Mouse (Mus musculus): ENCODE results near the gene Nrg3. TPM values are rescaled to one million over a fixed set of nuclear protein-coding genes. Genes with fewer than 3 reads are reported as not detected.

Nrg3 gene
- total RNA-seq, 2 experiments from 2014 or later = 66.9 to 70.0 TPM

DNA sequence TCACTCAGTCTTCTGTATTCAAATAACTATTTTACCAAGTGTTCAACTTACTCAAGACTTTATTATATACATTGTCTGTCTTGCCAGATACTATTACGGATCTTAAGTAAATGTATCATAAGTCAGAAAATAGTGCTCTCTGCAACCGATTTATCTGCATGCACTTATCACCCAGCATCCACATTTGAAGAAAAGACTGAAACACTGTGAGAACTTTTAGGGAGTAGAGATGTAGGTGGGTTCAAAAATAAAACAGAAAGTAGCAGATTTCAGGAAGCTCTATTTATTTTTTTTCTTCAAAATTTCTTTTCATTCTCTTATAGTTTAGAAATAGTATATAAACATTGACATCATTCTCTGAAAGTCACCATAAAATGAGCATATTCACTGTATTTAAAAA is 449.8 kb downstream of the Nrg3 start:
- Histone ChIP-seq H3K4me3 (no peak overlapping the region), H3K27ac (no peak overlapping the region)
- no peak for TF ChIP-seq CTCF (conservative IDR thresholded peaks at IDR 0.05)

GRCm38 (mm10) chr14:39014126-39014525 is 458.8 kb downstream of the Nrg3 start:
- Histone ChIP-seq H3K27ac (no peak overlapping the region), H3K4me3 (no peak overlapping the region)
- no peak for TF ChIP-seq CTCF (conservative IDR thresholded peaks at IDR 0.05)
- no peak for DNase-seq (ENCODE audit: low spot score in 2 of 2)

More for the DNA sequence above, 449.8 kb downstream of the Nrg3 start:
- DNase-seq (ENCODE audit: low spot score in 2 of 2) = no peak

DNA sequence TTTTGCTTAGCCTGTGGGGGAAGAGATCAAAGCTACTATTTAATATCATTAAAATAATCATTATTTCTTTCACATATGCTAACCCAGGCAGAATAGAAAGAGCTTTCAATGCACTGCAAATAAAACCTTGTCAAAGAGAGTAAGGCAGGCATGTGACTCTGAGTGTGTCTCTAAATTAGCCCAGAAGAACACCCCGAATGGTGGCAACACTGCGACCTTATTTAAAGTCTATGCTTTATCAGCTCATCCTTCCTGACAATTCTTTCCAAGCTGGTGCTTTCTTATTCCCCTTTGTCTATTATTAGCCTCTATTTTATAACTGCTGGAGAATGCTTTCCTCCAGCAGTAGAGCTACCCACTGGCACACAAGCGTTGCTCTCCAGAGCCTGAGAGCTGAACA is 475.0 kb downstream of the Nrg3 start:
- TF ChIP-seq CTCF (conservative IDR thresholded peaks at IDR 0.05) = no peak
- no peak for DNase-seq (ENCODE audit: low spot score in 2 of 2)
- Histone ChIP-seq H3K4me3 (no peak overlapping the region), H3K27ac (peak overlapping the region; percentile 24; the same call in 1 of the 2 replicates)

DNA sequence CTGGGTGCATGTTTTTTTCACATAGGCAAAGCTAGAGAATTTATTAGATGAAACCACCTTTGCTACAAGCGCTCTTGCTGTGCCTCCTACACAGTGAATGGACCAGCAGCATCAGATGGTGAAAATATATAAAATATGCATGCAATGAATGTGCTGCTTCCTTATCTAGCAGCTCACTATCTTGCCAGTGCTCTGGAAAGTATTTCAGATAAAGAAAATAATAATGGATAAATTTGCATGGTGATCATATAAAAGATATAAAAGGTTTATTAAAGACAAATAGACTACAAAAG is 480.4 kb downstream of the Nrg3 start:
- DNase-seq (ENCODE audit: low spot score in 2 of 2) = no peak
- Histone ChIP-seq H3K27ac (peak overlapping the region; percentile 74), H3K4me3 (peak overlapping the region; percentile 6; the same call in 1 of the 2 replicates)
- TF ChIP-seq CTCF (conservative IDR thresholded peaks at IDR 0.05) = no peak

- peak; percentile 26 to 61 for DNase-seq (ENCODE audit: low spot score in 2 of 2)
- H3K4me3 ChIP-seq = peak overlapping the region; percentile 6; the same call in 1 of the 2 replicates
- TF ChIP-seq CTCF (conservative IDR thresholded peaks at IDR 0.05) = peak; percentile 85
- peak overlapping the region; percentile 74 for H3K27ac ChIP-seq
These were observed 480.9 kb downstream of the Nrg3 start for GRCm38 (mm10) chr14:38991847-38992573.

DNA sequence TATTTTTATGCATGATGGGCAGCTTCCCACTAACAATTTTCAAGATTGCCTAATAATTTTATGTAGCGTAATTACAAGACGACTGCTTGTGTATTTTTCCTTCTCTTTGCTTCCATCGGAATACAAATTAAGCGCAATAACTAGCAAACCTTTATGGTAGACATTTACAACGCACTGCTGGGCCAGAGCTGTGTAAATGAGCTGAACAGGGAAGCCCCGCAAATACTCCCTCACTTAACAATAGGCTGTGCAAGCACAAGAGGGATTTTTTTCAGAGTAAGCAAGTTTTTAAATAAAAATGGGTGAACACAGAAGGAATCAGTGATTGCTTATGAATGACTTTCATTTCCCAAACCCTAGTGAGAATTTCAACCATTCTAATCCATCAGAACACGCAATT is 513.5 kb downstream of the Nrg3 start:
- DNase-seq (ENCODE audit: low spot score in 2 of 2) = no peak
- Histone ChIP-seq H3K4me3 (no peak overlapping the region), H3K27ac (no peak overlapping the region)
- no peak for TF ChIP-seq CTCF (conservative IDR thresholded peaks at IDR 0.05)

DNA sequence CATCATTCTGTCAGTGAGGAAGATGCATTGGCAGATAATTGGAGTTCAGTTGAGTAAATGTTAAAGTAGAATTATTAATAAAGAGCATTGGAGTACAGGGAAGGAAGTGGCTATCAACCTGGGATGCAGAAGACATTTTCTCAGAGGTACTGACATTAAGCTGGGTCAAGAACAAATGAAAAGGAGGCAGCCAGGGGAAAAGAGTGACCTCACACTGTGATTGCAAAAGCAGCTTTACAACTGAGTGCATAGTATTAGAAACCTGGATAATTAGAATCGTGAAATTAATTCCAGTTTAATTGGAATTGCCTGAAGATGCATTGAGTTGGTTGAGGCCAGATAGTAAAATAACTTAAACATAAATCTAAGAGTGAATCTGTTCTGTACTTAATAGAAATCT is 535.4 kb downstream of the Nrg3 start:
- Histone ChIP-seq H3K4me3 (no peak overlapping the region), H3K27ac (no peak overlapping the region)
- no peak for TF ChIP-seq CTCF (conservative IDR thresholded peaks at IDR 0.05)
- DNase-seq (ENCODE audit: low spot score in 2 of 2) = no peak

DNA sequence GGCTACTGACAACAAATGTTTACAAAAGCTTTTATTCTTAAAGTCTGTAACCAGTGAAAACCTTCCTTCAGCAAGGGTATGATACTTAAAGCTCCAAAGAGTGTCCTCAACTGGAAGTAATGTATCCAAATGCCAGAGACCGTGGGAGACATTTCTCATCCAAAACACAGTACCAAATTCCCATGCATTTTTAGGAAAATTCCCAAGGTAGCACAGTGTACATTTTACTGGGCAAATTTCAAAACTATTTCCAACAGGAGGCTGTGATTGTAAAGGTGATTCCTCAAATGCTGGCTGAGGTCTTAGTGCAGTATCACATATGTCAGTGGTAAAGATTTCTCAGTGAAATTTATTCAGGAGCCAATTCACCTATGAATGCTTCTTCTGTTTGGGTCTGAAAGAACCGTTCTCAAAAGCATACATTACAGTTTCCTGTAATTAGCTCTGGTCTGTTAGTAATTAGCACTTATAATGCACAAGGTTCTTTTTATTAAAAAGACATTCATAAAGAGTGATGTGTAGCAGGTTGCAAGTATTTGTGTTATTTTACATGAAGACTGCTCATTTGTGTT is 536.3 kb downstream of the Nrg3 start:
- Histone ChIP-seq H3K27ac (no peak overlapping the region), H3K4me3 (no peak overlapping the region)
- no peak for DNase-seq (ENCODE audit: low spot score in 2 of 2)
- TF ChIP-seq CTCF (conservative IDR thresholded peaks at IDR 0.05) = no peak

- no peak for TF ChIP-seq CTCF (conservative IDR thresholded peaks at IDR 0.05)
- no peak overlapping the region for H3K4me3 ChIP-seq
- DNase-seq (ENCODE audit: low spot score in 2 of 2) = no peak
These were observed 549.2 kb downstream of the Nrg3 start for GRCm38 (mm10) chr14:38923652-38924051.

GRCm38 (mm10) chr14:38920800-38921199 is 552.1 kb downstream of the Nrg3 start:
- no peak for TF ChIP-seq CTCF (conservative IDR thresholded peaks at IDR 0.05)
- H3K27ac ChIP-seq = no peak overlapping the region
- no peak overlapping the region for H3K4me3 ChIP-seq
- no peak for DNase-seq (ENCODE audit: low spot score in 2 of 2)

More at GRCm38 (mm10) chr14:38923652-38924051, 549.2 kb downstream of the Nrg3 start:
- no peak overlapping the region for H3K27ac ChIP-seq

DNA sequence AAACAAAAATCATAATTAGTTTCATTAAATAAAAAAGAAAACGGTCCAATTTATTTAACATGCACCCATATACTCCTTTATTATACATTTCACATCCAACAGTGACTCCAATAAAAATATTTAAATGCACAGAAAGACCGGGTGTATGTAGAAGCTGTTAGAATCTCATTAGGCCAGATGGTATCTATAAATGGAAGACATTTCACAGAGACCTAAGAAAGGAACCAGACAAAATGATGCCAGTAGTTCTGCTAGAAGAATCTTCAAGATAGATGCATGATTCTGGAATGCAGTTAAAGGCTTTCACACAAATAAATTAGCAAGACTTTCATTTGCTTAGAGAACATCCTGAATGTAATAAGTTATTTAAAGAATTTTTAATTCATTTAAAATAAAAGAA is 602.3 kb downstream of the Nrg3 start:
- Histone ChIP-seq H3K27ac (no peak overlapping the region), H3K4me3 (no peak overlapping the region)
- DNase-seq (ENCODE audit: low spot score in 2 of 2) = no peak
- TF ChIP-seq CTCF (conservative IDR thresholded peaks at IDR 0.05) = no peak

GRCm38 (mm10) chr14:38847566-38847965 is 625.3 kb downstream of the Nrg3 start:
- peak overlapping the region; percentile 64 for H3K27ac ChIP-seq
- no peak for TF ChIP-seq CTCF (conservative IDR thresholded peaks at IDR 0.05)
- no peak overlapping the region for H3K4me3 ChIP-seq
- DNase-seq (ENCODE audit: low spot score in 2 of 2) = no peak

- no peak for TF ChIP-seq CTCF (conservative IDR thresholded peaks at IDR 0.05)
These were observed 625.8 kb downstream of the Nrg3 start for GRCm38 (mm10) chr14:38847091-38847490.

GRCm38 (mm10) chr14:38835006-38835405 is 637.9 kb downstream of the Nrg3 start:
- H3K4me3 ChIP-seq = no peak overlapping the region
- DNase-seq (ENCODE audit: low spot score in 2 of 2) = no peak
- H3K27ac ChIP-seq = no peak overlapping the region
- TF ChIP-seq CTCF (conservative IDR thresholded peaks at IDR 0.05) = no peak

More at GRCm38 (mm10) chr14:38847091-38847490, 625.8 kb downstream of the Nrg3 start:
- no peak overlapping the region for H3K4me3 ChIP-seq
- peak overlapping the region; percentile 64; the same call in 1 of the 2 replicates for H3K27ac ChIP-seq
- DNase-seq (ENCODE audit: low spot score in 2 of 2) = peak in 1 of 2 experiments; percentile 71

All from layer of hippocampus, adult 2 months (tissue).